Mouse (Mus musculus) kidney, adult 2 months (tissue): ENCODE measurements at regions not wholly inside any gene's neighbourhood (a gene's known extent, or its start where the extent isn't known, plus 50 kb on each side); places are given as distances from the start of the nearest gene placed in this dataset.
A peak's percentile ranks its signal among the peaks of the same experiment; 100 is the strongest.

Experiments
- DNase-seq: peaks from one replicate; pipeline ENCODE4 v3.0.0; 2021
- H3K27ac ChIP-seq: fragments of 200-500 bp; 2 replicates; pipeline ENCODE4 v1.5.1; 2012; ENCODE audit warnings: low read depth, low read length, control low read depth, inconsistent platforms; ENCODE audit not compliant: insufficient read depth
- H3K27me3 ChIP-seq: fragments of 200-500 bp; replicated peaks from 2 replicates; pipeline ENCODE4 v1.6.1; 2012; ENCODE audit warnings: mild to moderate bottlenecking, moderate library complexity, low read length, inconsistent platforms; ENCODE audit not compliant: control insufficient read depth, insufficient read depth
- H3K36me3 ChIP-seq: fragments of 200-500 bp; 2 replicates; pipeline ENCODE4 v1.6.1; 2012; ENCODE audit warnings: mild to moderate bottlenecking, moderate library complexity, low read length, inconsistent platforms; ENCODE audit not compliant: control insufficient read depth, insufficient read depth
- H3K4me1 ChIP-seq: fragments of 200-500 bp; 2 replicates; pipeline ENCODE4 v1.6.1; 2011; ENCODE audit warnings: low read length; ENCODE audit not compliant: control insufficient read depth, insufficient read depth
- H3K4me3 ChIP-seq: fragments of 200-500 bp; 2 replicates; pipeline ENCODE4 v1.5.1; 2011; ENCODE audit warnings: mild to moderate bottlenecking, low read depth, low read length, control low read depth; ENCODE audit not compliant: insufficient read depth
- CTCF ChIP-seq: fragments of 200-500 bp; conservative IDR thresholded peaks from 2 replicates; pipeline ENCODE4 v1.5.1; 2011; ENCODE audit warnings: low read depth, mild to moderate bottlenecking, control low read depth, low read length, moderate library complexity, mixed read lengths; ENCODE audit not compliant: insufficient read depth, insufficient read length
- POLR2A ChIP-seq: fragments of 200-500 bp; IDR thresholded peaks from one replicate; pipeline ENCODE4 v1.6.1; 2011; ENCODE audit warnings: low read depth, low read length, control low read depth
- WGBS: fragments of 180-500 bp; shearing (Covaris S2); methylation state at CpG from one replicate; pipeline ENCODE4 v1.1.7; 2018; 5-methylcytosine and 5-hydroxymethylcytosine counted together

- 87% methylated on average over 6 of the region's 6 CpGs for WGBS
- Histone ChIP-seq H3K36me3 (no peaks in the 10 kb centered on the region), H3K27me3 (no peaks in the 10 kb centered on the region), H3K4me1 (no peaks in the 10 kb centered on the region), H3K4me3 (no peak overlapping the region), H3K27ac (no peak overlapping the region)
- no peak for DNase-seq
- TF ChIP-seq CTCF (no peak), POLR2A (no peak)
Measured at GRCm38 (mm10) chr19:14246973-14247614, 333.8 kb downstream of the Olfr1505 start.

- no peak overlapping the region for H3K27ac ChIP-seq
- H3K27me3 ChIP-seq, result no peaks in the 10 kb centered on the region
- TF ChIP-seq CTCF (no peak), POLR2A (no peak)
- no peaks in the 10 kb centered on the region for H3K36me3 ChIP-seq
- no peaks in the 10 kb centered on the region for H3K4me1 ChIP-seq
- WGBS, result 13% methylated on average over 1 of the region's 1 CpGs
- peak; percentile 42 for DNase-seq
- H3K4me3 ChIP-seq, result no peak overlapping the region
Measured at GRCm38 (mm10) chr19:14247979-14248378, 334.6 kb downstream of the Olfr1505 start.

GRCm38 (mm10) chr19:14258621-14259051 is 339.2 kb downstream of the Tle4 start:
- H3K4me1 ChIP-seq, result no peaks in the 10 kb centered on the region
- H3K27ac ChIP-seq, result no peak overlapping the region
- DNase-seq, result no peak
- H3K36me3 ChIP-seq, result no peaks in the 10 kb centered on the region
- WGBS, result 56% methylated on average over 5 of the region's 5 CpGs
- TF ChIP-seq CTCF (no peak), POLR2A (no peak)
- no peaks in the 10 kb centered on the region for H3K27me3 ChIP-seq
- H3K4me3 ChIP-seq, result no peak overlapping the region

- Histone ChIP-seq H3K4me1 (no peaks in the 10 kb centered on the region), H3K36me3 (no peaks in the 10 kb centered on the region), H3K27me3 (no peaks in the 10 kb centered on the region), H3K27ac (no peak overlapping the region), H3K4me3 (no peak overlapping the region)
- no peak for TF ChIP-seq POLR2A
- no peak for TF ChIP-seq CTCF
- no peak for DNase-seq
- 45% methylated on average over 2 of the region's 2 CpGs for WGBS
Measured at GRCm38 (mm10) chr19:14259223-14259622, 338.6 kb downstream of the Tle4 start.

GRCm38 (mm10) chr19:14289331-14289737 is 308.5 kb downstream of the Tle4 start:
- no peaks in the 10 kb centered on the region for H3K36me3 ChIP-seq
- no peak for DNase-seq
- no peak overlapping the region for H3K4me3 ChIP-seq
- WGBS, result 80% methylated on average over 1 of the region's 1 CpGs
- H3K27ac ChIP-seq, result no peak overlapping the region
- H3K27me3 ChIP-seq, result no peaks in the 10 kb centered on the region
- TF ChIP-seq CTCF (no peak), POLR2A (no peak)
- no peaks in the 10 kb centered on the region for H3K4me1 ChIP-seq

GRCm38 (mm10) chr19:14290911-14291310 is 306.9 kb downstream of the Tle4 start:
- 89% methylated on average over 6 of the region's 6 CpGs for WGBS
- Histone ChIP-seq H3K36me3 (no peaks in the 10 kb centered on the region), H3K27me3 (no peaks in the 10 kb centered on the region), H3K4me1 (no peaks in the 10 kb centered on the region), H3K27ac (no peak overlapping the region), H3K4me3 (no peak overlapping the region)
- DNase-seq, result no peak
- TF ChIP-seq CTCF, result no peak

- WGBS, result 69% methylated on average over 3 of the region's 3 CpGs
- TF ChIP-seq POLR2A (no peak), CTCF (no peak)
Measured at GRCm38 (mm10) chr19:14293172-14293571, 304.7 kb downstream of the Tle4 start.

More at GRCm38 (mm10) chr19:14293172-14293571, 304.7 kb downstream of the Tle4 start:
- no peak overlapping the region for H3K4me3 ChIP-seq
- no peak overlapping the region for H3K27ac ChIP-seq
- H3K36me3 ChIP-seq, result no peaks in the 10 kb centered on the region
- no peak for DNase-seq
- no peaks in the 10 kb centered on the region for H3K4me1 ChIP-seq
- H3K27me3 ChIP-seq, result no peaks in the 10 kb centered on the region
